Mouse (Mus musculus): Measurements from ENCODE around the gene Rnf115. TPM values are rescaled to one million over a fixed set of nuclear protein-coding genes. Genes with fewer than 3 reads are reported as not detected.

Rnf115 gene
- polyA plus RNA-seq, 2 experiments from 2014 or later, result 62.2 to 68.7 TPM

Other genes starting within 250 kb of the Rnf115 start
- gene Hfe2, start 202.5 kb upstream of the Rnf115 start, polyA plus RNA-seq (2017; shearing (Covaris generic)), result not detected
- gene Txnip, start 169.7 kb upstream of the Rnf115 start, polyA plus RNA-seq (2017; shearing (Covaris generic)), result 100 to 1,000 TPM; 276 to 326 TPM
- not detected for gene Gm16253, start 150.7 kb upstream of the Rnf115 start, polyA plus RNA-seq (2017; shearing (Covaris generic))
- gene Polr3gl, start 133.5 kb upstream of the Rnf115 start, polyA plus RNA-seq (2017; shearing (Covaris generic)), result 10 to 100 TPM; 25.1 to 35.6 TPM
- not detected for gene Ankrd34a, start 131.0 kb upstream of the Rnf115 start, polyA plus RNA-seq (2017; shearing (Covaris generic))
- gene Lix1l, start 126.5 kb upstream of the Rnf115 start, polyA plus RNA-seq (2017; shearing (Covaris generic)), result under 1 TPM; 0.09 to 0.14 TPM
- 100 to 1,000 TPM in 1 of 2 experiments, 10 to 100 TPM in 1; 98.9 to 135 TPM for gene Rbm8a, start 97.7 kb upstream of the Rnf115 start, polyA plus RNA-seq (2017; shearing (Covaris generic))
- 10 to 100 TPM; 43.5 to 45.8 TPM for gene Pex11b, start 92.3 kb upstream of the Rnf115 start, polyA plus RNA-seq (2017; shearing (Covaris generic))
- under 1 TPM in 1 of 2 experiments, not detected in 1; 0.09 TPM for gene Gm42957, start 92.2 kb upstream of the Rnf115 start, polyA plus RNA-seq (2017; shearing (Covaris generic))
- gene Itga10, start 82.1 kb upstream of the Rnf115 start, polyA plus RNA-seq (2017; shearing (Covaris generic)), result under 1 TPM in 1 of 2 experiments, not detected in 1; 0.12 TPM
- gene Ankrd35, start 57.5 kb upstream of the Rnf115 start, polyA plus RNA-seq (2017; shearing (Covaris generic)), result under 1 TPM in 1 of 2 experiments, not detected in 1; 0.13 TPM
- gene Pias3, start 31.3 kb upstream of the Rnf115 start, polyA plus RNA-seq (2017; shearing (Covaris generic)), result 10 to 100 TPM; 30.8 to 41.5 TPM
- 1 to 10 TPM; 1.1 to 1.4 TPM for gene Nudt17, start 19.1 kb upstream of the Rnf115 start, polyA plus RNA-seq (2017; shearing (Covaris generic))
- gene Polr3c, start within 50 bp of the Rnf115 start, polyA plus RNA-seq (2017; shearing (Covaris generic)), result 10 to 100 TPM; 67.6 to 69.6 TPM
- under 1 TPM in 1 of 2 experiments, not detected in 1; 0.89 TPM for gene Pdzk1, start 101.6 kb downstream of the Rnf115 start, polyA plus RNA-seq (2017; shearing (Covaris generic))
- gene Cd160, start 101.7 kb downstream of the Rnf115 start, polyA plus RNA-seq (2017; shearing (Covaris generic)), result 10 to 100 TPM; 26.1 to 55.0 TPM
- under 1 TPM; 0.12 to 0.13 TPM for gene Gja5, start 177.0 kb downstream of the Rnf115 start, polyA plus RNA-seq (2017; shearing (Covaris generic))
- gene Gpr89, start 177.7 kb downstream of the Rnf115 start, polyA plus RNA-seq (2017; shearing (Covaris generic)), result 10 to 100 TPM; 23.7 to 26.9 TPM
- under 1 TPM in 1 of 2 experiments, not detected in 1; 0.08 TPM for gene Gja8, start 198.4 kb downstream of the Rnf115 start, polyA plus RNA-seq (2017; shearing (Covaris generic))

Measured in activated CD4-positive, CD25-positive, alpha-beta regulatory T cell, adult 4 months (primary cell).